Mouse (Mus musculus): ENCODE results near the gene Neurog2. TPM values are rescaled to one million over a fixed set of nuclear protein-coding genes. Genes with fewer than 3 reads are reported as not detected.
A peak's percentile ranks its signal among the peaks of the same experiment; 100 is the strongest.

Gene Neurog2
- polyA plus RNA-seq, 2 experiments, result 0.01 TPM; not detected in 1

- TF ChIP-seq CTCF (IDR thresholded peaks at IDR 0.05; ENCODE audit: low read depth) (no peak), EP300 (IDR thresholded peaks at IDR 0.05; ENCODE audit: low read depth) (no peak)
- H3K4me1 ChIP-seq (replicated peaks; ENCODE audit: control insufficient read depth in 2 of 2, insufficient read depth in 2 of 2, low read length in 1 of 2), result no peaks in the 10 kb centered on the region; a peak in 1 of 4 replicates
- peaks cover 86% of the 10 kb centered on the region for H3K27me3 ChIP-seq (ENCODE audit: control insufficient read depth, insufficient read depth, low read length)
- WGBS (ENCODE audit: insufficient replicate concordance), result 2% methylated on average over 37 of the region's 37 CpGs
- no peak overlapping the region for H3K27ac ChIP-seq
- ATAC-seq (ENCODE audit: insufficient read depth) (no peak), DNase-seq (ENCODE audit: low read depth in 3 of 3, low spot score in 3 of 3) (no peak)
- no peak overlapping the region for H3K4me3 ChIP-seq (ENCODE audit: insufficient read depth in 1 of 2, low read depth in 2 of 2, low read length in 2 of 2)
- H3K9ac ChIP-seq (replicated peaks), result no peak overlapping the region
- no peaks in the 10 kb centered on the region for H3K9me3 ChIP-seq (ENCODE audit: control insufficient read depth, low read length)
- H3K4me2 ChIP-seq (ENCODE audit: low read depth), result no peak overlapping the region
- H3K36me3 ChIP-seq (replicated peaks; ENCODE audit: control insufficient read depth, insufficient read depth, low read depth), result no peaks in the 10 kb centered on the region
Observed at GRCm38 (mm10) chr3:127628311-127629184, 4.4 kb upstream of the Neurog2 start.

GRCm38 (mm10) chr3:127630190-127630589 lies 2.7 kb upstream of the Neurog2 start:
- Histone ChIP-seq H3K4me3 (ENCODE audit: insufficient read depth in 1 of 2, low read depth in 2 of 2, low read length in 2 of 2) (no peak overlapping the region), H3K4me2 (ENCODE audit: low read depth) (no peak overlapping the region), H3K9me3 (ENCODE audit: control insufficient read depth, low read length) (no peaks in the 10 kb centered on the region), H3K27me3 (ENCODE audit: control insufficient read depth, insufficient read depth, low read length) (peaks cover 97% of the 10 kb centered on the region), H3K27ac (no peak overlapping the region), H3K9ac (replicated peaks) (no peak overlapping the region), H3K4me1 (replicated peaks; ENCODE audit: control insufficient read depth in 2 of 2, insufficient read depth in 2 of 2, low read length in 1 of 2) (no peaks in the 10 kb centered on the region; a peak in 1 of 4 replicates), H3K36me3 (replicated peaks; ENCODE audit: control insufficient read depth, insufficient read depth, low read depth) (no peaks in the 10 kb centered on the region)
- no peak for TF ChIP-seq CTCF (IDR thresholded peaks at IDR 0.05; ENCODE audit: low read depth)
- TF ChIP-seq EP300 (IDR thresholded peaks at IDR 0.05; ENCODE audit: low read depth), result no peak
- DNase-seq (ENCODE audit: low read depth in 3 of 3, low spot score in 3 of 3) (no peak), ATAC-seq (ENCODE audit: insufficient read depth) (no peak)
- whole genome bisulfite sequencing (ENCODE audit: insufficient replicate concordance), result 17% methylated on average over 1 of the region's 1 CpGs

GRCm38 (mm10) chr3:127630735-127631372 lies 2.1 kb upstream of the Neurog2 start:
- no peaks in the 10 kb centered on the region for H3K9me3 ChIP-seq (ENCODE audit: control insufficient read depth, low read length)
- no peak overlapping the region for H3K27ac ChIP-seq
- no peaks in the 10 kb centered on the region for H3K36me3 ChIP-seq (replicated peaks; ENCODE audit: control insufficient read depth, insufficient read depth, low read depth)
- WGBS (ENCODE audit: insufficient replicate concordance), result 6% methylated on average over 17 of the region's 17 CpGs
- H3K9ac ChIP-seq (replicated peaks), result no peak overlapping the region
- no peaks in the 10 kb centered on the region for H3K4me1 ChIP-seq (replicated peaks; ENCODE audit: control insufficient read depth in 2 of 2, insufficient read depth in 2 of 2, low read length in 1 of 2)
- TF ChIP-seq EP300 (IDR thresholded peaks at IDR 0.05; ENCODE audit: low read depth) (no peak), CTCF (IDR thresholded peaks at IDR 0.05; ENCODE audit: low read depth) (no peak)
- H3K27me3 ChIP-seq (ENCODE audit: control insufficient read depth, insufficient read depth, low read length), result peaks cover 96% of the 10 kb centered on the region
- H3K4me3 ChIP-seq (ENCODE audit: insufficient read depth in 1 of 2, low read depth in 2 of 2, low read length in 2 of 2), result no peak overlapping the region
- no peak for ATAC-seq (ENCODE audit: insufficient read depth)
- no peak overlapping the region for H3K4me2 ChIP-seq (ENCODE audit: low read depth)
- no peak for DNase-seq (ENCODE audit: low read depth in 3 of 3, low spot score in 3 of 3)

- 1% methylated on average over 10 of the region's 10 CpGs for WGBS (ENCODE audit: insufficient replicate concordance)
- Histone ChIP-seq H3K4me1 (replicated peaks; ENCODE audit: control insufficient read depth in 2 of 2, insufficient read depth in 2 of 2, low read length in 1 of 2) (no peaks in the 10 kb centered on the region), H3K4me3 (ENCODE audit: insufficient read depth in 1 of 2, low read depth in 2 of 2, low read length in 2 of 2) (no peak overlapping the region), H3K4me2 (ENCODE audit: low read depth) (no peak overlapping the region), H3K36me3 (replicated peaks; ENCODE audit: control insufficient read depth, insufficient read depth, low read depth) (no peaks in the 10 kb centered on the region), H3K9ac (replicated peaks) (no peak overlapping the region), H3K9me3 (ENCODE audit: control insufficient read depth, low read length) (no peaks in the 10 kb centered on the region), H3K27me3 (ENCODE audit: control insufficient read depth, insufficient read depth, low read length) (peaks cover 93% of the 10 kb centered on the region), H3K27ac (no peak overlapping the region)
- DNase-seq (ENCODE audit: low read depth in 3 of 3, low spot score in 3 of 3), result no peak
- no peak for TF ChIP-seq EP300 (IDR thresholded peaks at IDR 0.05; ENCODE audit: low read depth)
- no peak for TF ChIP-seq CTCF (IDR thresholded peaks at IDR 0.05; ENCODE audit: low read depth)
- no peak for ATAC-seq (ENCODE audit: insufficient read depth)
Observed at GRCm38 (mm10) chr3:127631582-127631981, 1.4 kb upstream of the Neurog2 start.

GRCm38 (mm10) chr3:127632531-127632930 lies 404 bp upstream of the Neurog2 start:
- H3K4me3 ChIP-seq (ENCODE audit: insufficient read depth in 1 of 2, low read depth in 2 of 2, low read length in 2 of 2), result peak overlapping the region in 1 of 2 experiments; percentile 23; a peak in 1 of 4 replicates
- ATAC-seq (ENCODE audit: insufficient read depth) (no peak), DNase-seq (ENCODE audit: low read depth in 3 of 3, low spot score in 3 of 3) (no peak)
- TF ChIP-seq CTCF (IDR thresholded peaks at IDR 0.05; ENCODE audit: low read depth), result no peak
- TF ChIP-seq EP300 (IDR thresholded peaks at IDR 0.05; ENCODE audit: low read depth), result no peak
- no peaks in the 10 kb centered on the region for H3K9me3 ChIP-seq (ENCODE audit: control insufficient read depth, low read length)
- no peaks in the 10 kb centered on the region for H3K4me1 ChIP-seq (replicated peaks; ENCODE audit: control insufficient read depth in 2 of 2, insufficient read depth in 2 of 2, low read length in 1 of 2)
- peak overlapping the region; percentile 5 for H3K4me2 ChIP-seq (ENCODE audit: low read depth)
- no peak overlapping the region for H3K27ac ChIP-seq
- 1% methylated on average over 29 of the region's 32 CpGs for WGBS (ENCODE audit: insufficient replicate concordance)
- H3K36me3 ChIP-seq (replicated peaks; ENCODE audit: control insufficient read depth, insufficient read depth, low read depth), result no peaks in the 10 kb centered on the region
- peaks cover 91% of the 10 kb centered on the region for H3K27me3 ChIP-seq (ENCODE audit: control insufficient read depth, insufficient read depth, low read length)
- no peak overlapping the region for H3K9ac ChIP-seq (replicated peaks)
